Mouse (Mus musculus) frontal cortex, postnatal 36 days (tissue): ENCODE results near the gene Ski.

ENCODE experiments used
- DNase-seq, 2 experiments: peaks; one replicate each; pipeline ENCODE4 v3.0.0; 2022; ENCODE audit warnings: low spot score in 2 of 2

Gene Ski

DNA sequence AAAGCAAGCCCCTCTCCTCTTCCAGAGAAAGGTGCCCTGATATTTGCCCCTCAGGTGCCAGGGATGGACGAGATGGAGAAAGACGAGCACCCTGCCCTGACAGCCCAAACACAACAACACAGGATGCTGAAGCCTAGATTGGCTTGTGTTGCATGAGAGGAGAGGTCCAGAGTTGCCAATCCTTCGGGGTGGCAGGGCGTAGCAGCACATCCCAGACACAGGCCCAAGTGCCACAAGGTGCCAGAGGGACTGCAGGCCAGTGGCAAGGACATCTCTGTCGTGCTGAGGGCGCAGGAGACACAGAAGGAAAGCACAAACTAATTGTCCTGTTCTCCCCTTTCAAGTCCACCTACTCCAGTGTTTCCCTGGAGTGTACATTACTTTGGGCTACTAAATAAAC lies 8.2 kb downstream of the Ski start:
- DNase-seq = no peak

DNA sequence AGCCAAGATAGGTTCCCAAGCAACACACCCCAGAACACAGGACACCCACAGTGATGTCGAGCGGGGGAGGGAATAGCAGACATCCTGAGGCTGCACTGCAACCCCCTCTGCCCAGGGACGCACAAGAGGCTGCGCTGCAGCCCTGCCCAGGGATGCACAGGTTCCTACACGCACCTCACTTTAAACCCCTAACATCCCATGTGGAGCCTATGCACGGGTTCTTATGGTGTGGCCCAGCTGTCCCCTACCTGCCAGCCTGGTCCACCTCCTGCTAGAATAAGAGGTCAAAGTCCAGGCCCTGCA lies 8.7 kb downstream of the Ski start:
- no peak for DNase-seq

DNA sequence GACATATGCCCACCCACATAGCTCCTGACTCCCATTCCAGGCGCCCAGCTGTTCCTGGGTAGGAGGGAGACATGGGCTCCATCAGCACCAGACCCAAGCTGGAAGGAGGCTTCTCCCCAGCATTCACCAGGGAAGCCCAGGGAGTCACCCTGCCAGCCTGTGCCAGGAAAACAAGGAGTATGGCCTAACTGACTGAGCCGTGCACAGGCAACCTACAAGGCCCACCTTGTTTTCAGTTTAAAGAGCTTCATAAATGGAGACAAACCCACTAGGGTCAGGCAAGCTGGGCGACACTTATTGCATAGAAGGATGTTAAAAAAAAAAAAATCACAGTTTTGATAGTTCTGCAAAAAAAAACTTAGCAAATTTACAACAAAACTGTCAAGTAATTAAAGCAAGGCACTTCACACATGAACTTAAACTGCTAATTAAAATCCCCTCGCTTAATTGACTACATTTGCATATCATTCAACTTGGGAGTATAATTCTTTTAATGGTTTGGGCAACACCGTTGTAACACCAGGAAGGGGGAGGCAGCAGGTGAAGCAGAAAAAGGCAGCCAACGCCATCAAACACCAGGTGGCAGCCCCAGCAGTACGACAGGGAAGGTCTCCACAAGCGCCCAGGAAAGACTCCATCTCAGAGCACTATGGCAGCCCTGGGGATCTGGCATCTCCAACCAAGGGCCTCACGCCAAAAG lies 9.2 kb downstream of the Ski start:
- DNase-seq = peak in 1 of 2 experiments; percentile 51

DNA sequence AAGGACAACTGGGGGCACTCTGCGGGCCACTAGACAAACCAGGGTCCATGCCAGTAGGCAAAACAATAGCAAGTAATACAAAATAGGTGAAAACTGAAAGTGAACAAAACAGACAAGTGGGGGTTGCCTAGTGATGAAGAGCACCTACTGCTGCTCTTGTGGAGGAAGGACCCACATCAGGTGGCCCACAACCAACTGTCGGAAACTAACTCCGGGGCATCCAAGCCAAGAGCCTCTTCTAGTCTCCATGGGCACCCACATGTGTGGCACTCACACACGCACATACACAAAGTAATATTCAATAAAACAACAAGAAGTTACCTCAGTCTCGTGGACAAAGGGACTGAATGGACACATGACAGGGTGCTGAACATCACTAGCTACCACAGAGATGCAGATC lies 12.9 kb downstream of the Ski start:
- no peak for DNase-seq

DNA sequence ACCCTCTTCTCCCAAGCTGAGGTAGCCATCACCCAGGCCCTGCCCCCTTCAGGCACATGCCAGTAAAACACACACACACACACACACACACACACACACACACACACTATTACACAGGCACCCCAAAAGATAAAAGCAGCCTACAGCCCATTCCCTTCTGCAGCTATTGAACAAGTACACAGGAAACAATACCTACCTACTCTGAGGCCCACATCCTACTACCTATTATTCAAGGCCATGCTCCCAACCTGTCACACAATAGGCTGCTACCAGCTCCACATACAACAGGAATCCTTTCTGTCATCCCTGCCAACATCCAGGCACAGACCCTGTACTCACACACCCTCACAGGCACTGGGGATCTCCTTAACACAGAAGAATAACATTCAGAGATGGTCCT lies 13.3 kb downstream of the Ski start:
- no peak for DNase-seq

DNA sequence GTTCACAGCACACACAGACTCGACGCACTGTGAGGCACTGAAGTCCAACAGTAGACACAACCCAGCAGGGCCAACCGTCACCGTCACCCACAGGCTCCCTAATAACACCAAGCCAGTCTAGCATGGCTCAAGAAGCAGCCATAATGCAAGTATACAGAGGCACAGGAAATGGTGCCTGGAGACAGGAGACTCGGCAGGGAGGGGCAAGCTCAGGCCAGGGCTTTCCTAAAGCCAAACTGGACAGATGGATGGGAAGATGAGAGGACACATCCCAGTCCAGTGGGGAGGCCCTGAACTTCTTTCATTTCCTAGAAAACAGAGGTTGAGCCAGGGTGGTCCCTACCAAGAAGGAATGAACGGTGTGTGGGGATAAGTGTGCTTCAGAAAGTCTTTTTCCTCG lies 13.8 kb downstream of the Ski start:
- no peak for DNase-seq

DNA sequence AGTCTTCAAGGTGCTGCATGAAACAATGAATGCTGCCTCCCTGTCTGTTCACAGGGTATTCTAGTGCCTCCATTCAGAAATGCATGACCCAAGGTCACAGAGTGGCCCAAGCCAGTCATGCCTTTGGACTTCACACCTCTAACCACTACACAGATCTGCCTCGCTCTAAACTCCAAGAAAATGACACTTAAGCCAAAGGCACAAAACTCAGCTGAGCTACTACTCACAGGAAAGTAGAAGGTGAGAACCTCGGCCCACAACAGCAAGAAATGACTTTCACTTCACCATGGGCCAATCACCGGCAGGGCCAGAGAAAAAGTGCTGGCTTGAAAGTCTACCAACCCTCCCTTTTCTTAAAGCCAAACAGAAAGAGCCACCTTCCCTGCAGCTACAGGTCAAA lies 14.6 kb downstream of the Ski start:
- DNase-seq = no peak

DNA sequence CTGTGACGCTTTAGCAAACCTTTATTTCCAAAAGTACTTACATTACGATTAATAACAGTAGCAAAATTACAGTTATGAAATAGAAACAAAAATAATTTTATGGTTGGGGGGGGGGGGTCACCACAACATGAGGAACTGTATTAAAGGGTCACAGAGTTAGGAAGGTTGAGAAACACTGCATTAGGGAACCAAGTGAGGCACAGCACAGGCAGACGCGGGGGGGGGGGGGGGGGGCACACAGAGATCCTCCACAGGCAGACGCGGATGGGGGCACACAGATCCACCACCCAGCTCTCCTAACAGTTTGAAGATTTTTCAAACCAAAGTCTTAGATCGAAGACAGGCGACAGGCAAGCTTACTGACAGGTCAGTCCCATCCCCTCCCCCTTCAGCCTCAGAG lies 15.9 kb downstream of the Ski start:
- no peak for DNase-seq

DNA sequence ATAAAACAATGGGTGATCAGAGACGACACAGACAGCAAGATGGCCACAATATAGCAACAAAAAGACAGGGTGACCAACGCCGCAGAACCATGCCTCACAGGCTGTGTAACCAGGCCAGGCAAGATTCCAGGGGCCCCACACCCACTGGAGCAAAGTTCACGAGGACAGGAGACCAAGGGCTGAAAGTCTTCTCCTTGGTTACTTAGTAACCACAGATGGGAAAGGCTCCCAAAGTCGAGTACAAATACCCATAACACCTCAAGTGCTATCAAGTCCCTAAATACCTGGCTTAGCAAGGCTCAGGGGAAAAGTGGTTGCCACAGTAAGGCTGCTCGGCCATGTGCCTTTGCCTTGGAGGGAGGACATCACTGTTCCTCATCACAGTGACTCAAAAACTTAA lies 16.5 kb downstream of the Ski start:
- no peak for DNase-seq

DNA sequence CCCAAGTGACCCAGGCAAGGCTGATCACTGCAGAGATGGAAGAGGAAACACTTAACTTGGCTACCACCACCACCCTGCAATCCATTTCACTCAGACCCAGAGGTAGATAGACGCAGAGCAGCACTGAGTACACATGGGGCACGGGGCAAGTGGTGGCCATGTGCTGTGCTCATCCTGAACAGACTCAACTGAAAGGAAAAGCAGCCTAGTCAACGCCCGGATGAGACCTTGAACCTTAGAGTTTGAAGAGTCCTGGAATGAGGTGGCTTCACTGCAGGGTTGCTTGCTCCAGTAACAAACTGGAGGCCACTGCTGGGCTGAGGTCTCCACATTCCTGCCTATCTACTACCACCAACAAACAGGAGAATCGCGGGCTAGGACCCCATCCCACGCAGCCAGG lies 20.6 kb downstream of the Ski start:
- DNase-seq = no peak

DNA sequence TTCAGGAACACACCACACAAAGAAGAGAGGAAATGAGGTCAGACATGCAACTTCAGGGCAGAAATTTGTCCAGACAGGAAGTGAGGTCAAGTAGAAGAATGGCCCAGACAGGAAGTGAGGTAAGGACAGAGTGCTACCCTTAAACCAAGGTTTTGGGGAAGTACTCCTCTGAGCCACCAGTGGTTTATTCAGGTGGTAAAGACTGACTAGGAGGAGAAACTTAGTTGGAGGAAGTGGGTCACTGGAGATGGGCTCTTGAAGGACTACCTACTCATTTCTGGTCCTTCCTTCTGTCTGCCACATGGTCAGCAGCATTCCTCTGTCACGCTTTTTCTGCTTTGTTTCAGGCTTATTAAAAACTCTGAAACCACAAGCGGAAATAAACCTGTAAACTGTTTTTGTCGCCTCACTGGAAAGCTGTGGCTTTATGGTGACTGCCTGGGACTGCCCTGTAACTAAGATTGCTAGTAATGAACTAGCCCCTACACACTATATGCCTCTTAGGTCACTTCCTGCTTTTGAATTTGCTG lies 21.5 kb downstream of the Ski start:
- DNase-seq = no peak

DNA sequence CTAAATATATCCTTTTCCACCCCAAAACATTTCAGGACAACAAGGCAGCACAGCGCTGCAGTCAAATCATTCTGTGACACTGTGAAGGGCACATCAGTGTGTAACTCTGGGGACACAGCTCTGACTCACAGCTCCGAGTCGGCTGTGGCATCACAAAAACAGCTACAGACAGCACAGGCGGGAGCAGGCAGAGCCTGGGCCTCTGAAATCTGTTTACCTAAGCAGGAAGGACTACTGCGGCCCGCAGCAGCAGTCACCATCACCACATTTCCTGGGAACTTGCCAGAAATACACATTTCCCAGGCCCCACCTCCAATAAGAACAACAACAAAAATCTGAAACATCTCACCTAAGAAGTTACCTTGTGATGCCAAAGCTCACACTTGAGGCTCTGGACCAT lies 24.7 kb downstream of the Ski start:
- no peak for DNase-seq

DNA sequence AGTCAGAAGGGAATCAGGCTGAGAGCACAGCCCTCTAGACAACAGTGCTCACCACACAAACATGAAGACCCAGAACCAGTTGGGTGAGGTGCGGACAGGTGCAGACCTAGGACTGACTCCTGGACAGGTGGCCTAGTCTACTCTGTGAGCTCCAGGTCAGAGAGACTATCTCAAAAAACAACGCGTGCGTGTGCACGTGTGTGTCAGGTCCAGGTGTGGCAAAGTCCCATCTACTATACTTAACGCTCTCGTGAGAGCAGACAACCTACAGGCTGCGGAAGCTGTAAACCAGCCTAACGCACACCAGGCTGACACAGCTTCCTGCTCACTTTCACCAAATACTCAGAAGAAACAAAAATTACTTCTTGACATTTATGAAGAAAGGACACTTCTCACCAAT lies 27.2 kb downstream of the Ski start:
- no peak for DNase-seq

DNA sequence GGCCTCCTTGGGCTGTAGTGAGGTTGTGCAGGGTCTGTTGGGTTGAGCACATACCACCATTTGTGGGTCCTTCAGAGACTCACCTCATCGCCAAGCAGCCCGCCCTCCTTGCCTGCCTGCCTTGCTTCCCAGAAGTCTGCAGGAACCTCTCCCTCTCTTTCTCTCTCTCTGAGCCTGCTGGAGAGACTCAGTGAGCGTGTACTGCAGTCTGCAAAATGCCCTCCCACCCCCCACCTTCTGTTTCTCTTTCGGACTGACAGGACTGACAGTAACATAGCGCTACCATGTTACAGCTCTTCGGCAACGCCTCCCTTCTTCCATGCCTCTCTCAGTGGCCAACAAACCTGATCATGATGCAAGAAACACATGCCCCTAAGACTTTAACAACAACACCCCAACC lies 32.1 kb downstream of the Ski start:
- DNase-seq = no peak

DNA sequence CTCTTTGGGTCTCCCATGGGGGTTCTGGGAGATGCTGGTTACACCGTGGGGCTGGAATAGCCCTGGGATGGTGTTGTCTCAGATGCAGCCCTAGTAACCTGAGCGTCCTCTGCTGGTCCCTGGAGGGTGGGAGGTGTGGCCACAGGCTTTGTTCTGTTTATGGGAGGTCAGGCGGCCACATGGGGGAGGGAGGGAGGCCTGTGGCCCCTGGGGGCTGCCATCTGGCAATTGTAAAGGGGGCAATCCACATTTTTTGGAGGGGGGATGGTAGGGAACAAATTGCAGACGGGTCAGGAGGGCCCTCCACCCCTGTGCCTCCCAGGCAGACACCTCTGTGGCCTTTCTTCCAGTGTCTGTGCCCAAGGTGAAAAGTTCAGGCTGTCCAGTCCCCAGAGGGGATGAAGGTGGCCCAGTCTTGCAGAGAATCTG lies 32.7 kb downstream of the Ski start:
- no peak for DNase-seq

DNA sequence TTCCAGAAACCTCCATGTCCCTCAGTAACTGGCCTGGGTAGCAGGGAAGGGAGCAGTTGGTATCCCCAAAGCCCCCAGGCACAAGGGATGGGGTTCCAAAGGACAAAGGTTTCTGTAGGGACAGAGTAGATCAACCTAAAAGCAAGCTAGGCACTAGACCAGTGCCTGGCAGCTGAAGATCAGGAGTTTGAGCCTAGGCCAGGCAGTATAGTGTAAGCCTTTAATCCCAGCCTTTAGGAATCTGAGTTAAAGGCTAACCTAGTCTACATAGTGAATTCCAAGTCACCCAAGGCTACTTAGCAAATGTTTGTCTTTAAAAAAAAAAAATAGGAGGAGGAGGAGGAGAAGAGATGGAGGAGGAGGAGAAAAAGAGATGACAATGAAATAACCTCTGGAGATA lies 33.6 kb downstream of the Ski start:
- no peak for DNase-seq

DNA sequence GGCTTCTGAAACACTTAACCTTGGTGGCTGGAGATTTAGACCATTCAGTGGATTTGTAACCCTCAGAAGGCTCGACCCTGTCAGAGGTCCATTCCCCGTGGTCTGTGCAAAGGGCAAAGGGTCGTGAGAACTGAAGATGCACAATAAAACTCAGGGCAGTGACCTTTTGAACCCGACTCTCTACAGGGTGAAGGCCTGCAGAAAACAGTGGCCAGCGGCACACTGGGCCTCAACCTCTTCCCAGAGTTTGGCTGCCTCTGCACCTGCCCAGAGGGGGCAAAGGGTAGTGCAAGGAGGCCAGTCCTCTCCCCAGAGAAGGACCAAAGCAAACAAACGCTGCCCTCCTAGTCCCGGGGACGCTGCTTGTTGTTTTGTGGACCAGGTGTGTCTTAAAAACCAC lies 34.1 kb downstream of the Ski start:
- DNase-seq = no peak

DNA sequence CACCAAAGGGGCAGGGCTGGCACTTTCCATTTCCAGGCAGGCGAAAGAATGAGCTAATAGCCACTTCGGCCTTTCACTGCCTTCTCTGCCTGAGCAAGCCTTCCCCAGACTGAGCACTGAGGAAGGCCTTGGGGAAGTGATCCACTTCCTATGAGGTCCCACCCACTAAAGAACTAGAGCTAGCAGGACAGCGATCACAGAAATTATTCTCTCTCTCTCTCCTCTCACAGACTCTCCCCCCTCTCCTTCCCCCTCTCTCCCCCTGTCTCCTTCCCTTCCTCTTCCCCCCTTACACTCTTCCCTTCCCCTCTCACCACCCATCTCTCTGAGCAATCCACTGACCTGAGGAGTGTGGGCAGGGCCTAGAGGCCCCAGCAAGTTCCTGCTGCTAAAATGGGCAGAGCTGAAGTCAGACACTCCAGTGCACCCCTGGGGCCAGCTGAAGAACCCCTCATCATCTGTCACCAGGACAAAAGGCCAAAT lies 35.2 kb downstream of the Ski start:
- DNase-seq = no peak

DNA sequence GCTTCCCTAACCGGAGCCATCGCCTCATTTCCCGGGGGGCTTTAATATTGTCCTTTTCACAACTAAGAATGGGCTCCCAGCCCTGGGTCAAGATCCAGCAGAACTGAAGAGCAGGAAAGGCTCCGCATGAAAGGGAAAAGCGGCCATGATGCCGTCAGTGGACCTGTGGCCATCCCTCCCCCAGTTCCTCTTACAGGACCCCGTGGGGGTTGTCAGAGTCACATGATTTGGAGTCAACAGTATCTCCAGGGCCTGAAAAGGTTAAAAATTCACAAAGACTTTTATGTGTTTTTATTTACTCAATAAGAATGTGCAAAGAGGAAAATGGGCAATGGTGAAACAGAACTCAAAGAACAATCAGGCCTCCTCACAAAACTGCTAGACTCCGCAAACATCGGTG lies 36.5 kb downstream of the Ski start:
- no peak for DNase-seq

DNA sequence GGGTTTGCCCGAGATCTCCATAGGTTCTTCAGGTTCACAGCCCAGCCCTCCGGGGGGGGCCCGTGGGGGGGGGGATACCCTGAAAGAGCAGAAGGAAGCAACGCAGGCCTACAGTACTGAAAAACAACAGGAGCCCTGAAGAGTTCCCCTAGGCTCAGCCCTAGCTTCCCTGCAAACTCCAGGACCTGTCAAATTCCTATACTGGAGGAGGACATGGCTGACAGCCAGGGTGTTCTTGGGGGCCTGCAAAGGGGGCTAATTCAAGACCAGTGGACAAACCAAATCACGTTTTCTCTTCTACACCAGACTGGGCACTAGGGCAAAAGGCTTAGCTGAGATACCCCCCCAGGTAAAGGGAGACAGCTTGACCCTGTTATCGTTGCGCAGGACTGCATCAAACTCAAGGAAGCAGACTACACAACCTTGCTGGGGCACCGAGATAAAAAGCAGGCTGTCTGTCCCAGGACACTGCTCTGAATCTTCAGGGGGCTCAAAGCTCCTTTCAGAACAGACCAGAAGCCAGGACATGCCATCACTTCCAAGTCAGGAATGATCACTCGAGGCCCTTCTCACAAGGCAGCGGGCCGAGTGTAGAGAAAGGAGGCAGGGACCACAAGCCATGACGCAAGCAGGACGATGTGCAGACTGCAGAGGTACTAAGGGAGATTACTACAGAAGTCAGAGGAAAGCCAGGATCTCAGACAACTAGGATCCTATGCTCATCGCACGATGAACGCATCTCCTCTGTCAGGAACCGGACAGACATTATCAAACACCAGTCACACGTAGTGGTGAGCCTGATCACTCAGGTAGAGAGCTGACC lies 37.9 kb downstream of the Ski start:
- no peak for DNase-seq

DNA sequence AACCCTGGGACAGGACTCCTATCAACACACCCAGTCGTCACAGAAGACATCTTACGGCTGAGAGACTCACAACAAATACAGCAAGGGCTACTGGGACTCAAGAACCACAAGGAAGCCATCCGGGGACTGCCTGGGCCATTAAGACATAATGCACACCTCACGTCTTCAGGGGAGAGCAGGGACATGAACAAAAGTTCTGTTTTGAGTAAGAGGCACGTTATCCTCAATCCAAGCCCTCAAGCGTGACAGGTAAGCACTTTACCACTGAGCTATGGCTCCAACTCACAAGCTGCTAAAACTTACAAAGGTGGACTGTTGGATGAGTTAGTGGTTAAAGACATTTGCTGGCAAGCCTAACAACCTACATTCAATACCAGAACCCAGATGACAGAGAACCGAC lies 39.2 kb downstream of the Ski start:
- DNase-seq = no peak

DNA sequence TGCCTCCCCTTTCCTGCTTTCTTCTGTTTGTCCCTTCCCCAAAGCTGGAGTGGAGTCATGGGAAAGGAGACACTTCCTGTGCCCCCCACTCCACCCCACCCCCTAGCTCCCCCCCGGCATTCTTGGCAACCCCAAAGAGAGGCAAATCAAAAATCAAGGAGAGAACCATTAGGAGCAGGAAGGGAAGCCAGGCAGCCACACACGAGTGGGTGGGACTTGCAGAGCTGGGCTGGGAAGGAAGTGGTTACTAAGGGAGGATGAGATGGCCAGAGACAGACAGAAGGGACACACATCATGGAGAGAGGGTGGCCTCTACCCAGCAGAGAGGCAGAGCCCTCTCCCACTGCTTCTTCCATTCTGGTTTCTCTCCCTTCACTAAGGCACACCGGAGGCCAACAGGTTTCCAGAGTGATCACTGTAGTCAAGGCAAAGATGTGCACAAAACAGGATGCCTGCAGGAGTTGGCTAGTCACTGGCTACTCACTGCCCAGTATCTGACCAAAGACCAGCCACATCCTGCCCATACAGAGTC lies 43.3 kb downstream of the Ski start:
- DNase-seq = no peak

DNA sequence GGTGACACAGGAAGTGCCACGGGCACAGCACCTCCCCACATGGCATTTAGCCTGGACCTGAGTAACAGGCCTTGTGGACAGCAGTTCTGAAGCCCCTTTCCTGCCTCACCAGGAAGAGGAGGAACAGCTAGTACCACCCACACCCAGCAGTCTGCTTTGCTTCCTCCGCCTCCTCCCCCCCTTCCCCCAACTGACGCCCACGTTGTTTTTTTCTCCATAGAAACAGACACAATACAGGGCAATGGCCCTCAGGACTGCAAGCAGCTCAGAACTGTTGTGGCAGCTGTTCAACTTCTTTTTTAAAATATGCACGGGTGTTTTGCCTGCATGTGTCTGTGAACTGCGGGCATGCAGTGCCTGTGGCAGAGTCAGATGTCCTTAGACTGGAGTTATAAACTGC lies 44.1 kb downstream of the Ski start:
- no peak for DNase-seq
